Comparison of ENCODE assay signal across 8 mouse cellular contexts in genomic region chr6:129558946-129559640, GRCm38 (mm10). TPM values are rescaled to one million over a fixed set of nuclear protein-coding genes. Genes with fewer than 3 reads are reported as not detected.
DNase-seq lines count a peak whose midpoint lies in the region; ATAC-seq lines count a peak whose summit lies in the region.

No protein-coding gene starts in this region.

- no peaks in the 10 kb centered on the region for H3K27me3 ChIP-seq in forebrain, embryonic 13.5 days
- no peaks in the 10 kb centered on the region for H3K27me3 ChIP-seq in hindbrain, embryonic 10.5 days (ENCODE audit: insufficient read depth, poor library complexity, severe bottlenecking)

- no peaks in the 10 kb centered on the region for H3K36me3 ChIP-seq in forebrain, embryonic 13.5 days (ENCODE audit: poor library complexity, severe bottlenecking)
- no peaks in the 10 kb centered on the region for H3K36me3 ChIP-seq in hindbrain, embryonic 10.5 days

- peak; percentile 91 for ATAC-seq in cerebellum, adult (ENCODE audit: insufficient number of reproducible peaks, low FRiP score, low TSS enrichment)
- peak; percentile 91 for ATAC-seq in forebrain, embryonic 13.5 days

- no peak overlapping the region for H3K4me3 ChIP-seq in forebrain, embryonic 13.5 days
- no peak overlapping the region for H3K4me3 ChIP-seq in hindbrain, embryonic 10.5 days

- WGBS in forebrain, embryonic 13.5 days: 16% methylated on average over 12 of the region's 12 CpGs
- 22% methylated on average over 12 of the region's 12 CpGs for WGBS in hindbrain, embryonic 10.5 days

- H3K27ac ChIP-seq in forebrain, embryonic 13.5 days: no peak overlapping the region
- peak overlapping the region; percentile 75 for H3K27ac ChIP-seq in hindbrain, embryonic 10.5 days

- H3K9me3 ChIP-seq in forebrain, embryonic 13.5 days (replicated peaks): no peaks in the 10 kb centered on the region
- no peaks in the 10 kb centered on the region for H3K9me3 ChIP-seq in hindbrain, embryonic 10.5 days

- H3K4me2 ChIP-seq in forebrain, embryonic 13.5 days: 0 out of 2 replicates have a peak overlapping the region, but pooled peaks have one; percentile 9

- DNase-seq in Muller cell, postnatal 12 days (ENCODE audit: inconsistent ontology term): peak; percentile 26
- peak; percentile 75 for DNase-seq in hindbrain, embryonic 10.5 days (ENCODE audit: low spot score)
- peak; percentile 82 to 83 for DNase-seq in layer of hippocampus, postnatal 10 days (ENCODE audit: low spot score in 2 of 2)
- DNase-seq in lung, postnatal 36 days: peak; percentile 80
- DNase-seq in right cerebral cortex, adult 2 months (ENCODE audit: low spot score in 2 of 2): peak; percentile 77 to 83
- peak; percentile 39 to 69 for DNase-seq in urinary bladder, postnatal 4 days (ENCODE audit: low spot score in 2 of 2)

- no peak overlapping the region for H3K9ac ChIP-seq in forebrain, embryonic 13.5 days

- H3K4me1 ChIP-seq in forebrain, embryonic 13.5 days: peaks cover 10% of the 10 kb centered on the region
- peaks cover 19% of the 10 kb centered on the region for H3K4me1 ChIP-seq in hindbrain, embryonic 10.5 days (replicated peaks)

RNA-seq across cellular contexts. Expression of gene Klre1, which starts 18.6 kb away (rescaled TPM):
- not detected in 2 replicates for polyA plus RNA-seq in forebrain, embryonic 13.5 days (2015; fragmentation: Nextera tagmentation; extraction: Ambion mirVana)
- polyA plus RNA-seq in hindbrain, embryonic 10.5 days (2016; fragmentation: Nextera tagmentation; extraction: Ambion mirVana): not detected in 2 replicates
- not detected for total RNA-seq in layer of hippocampus, postnatal 10 days (2021)

RNA-seq across cellular contexts. Expression of gene Gabarapl1, which starts 26.1 kb away (rescaled TPM):
- polyA plus RNA-seq in forebrain, embryonic 13.5 days (2015; fragmentation: Nextera tagmentation; extraction: Ambion mirVana): 125 and 126 TPM in 2 replicates
- 49.1 and 68.0 TPM in 2 replicates for polyA plus RNA-seq in hindbrain, embryonic 10.5 days (2016; fragmentation: Nextera tagmentation; extraction: Ambion mirVana)
- 100 to 1,000 TPM; 386 to 427 TPM for total RNA-seq in layer of hippocampus, postnatal 10 days (2021)

RNA-seq across cellular contexts. Expression of gene Klrd1, which starts 32.5 kb away (rescaled TPM):
- polyA plus RNA-seq in forebrain, embryonic 13.5 days (2015; fragmentation: Nextera tagmentation; extraction: Ambion mirVana): not detected in 2 replicates
- not detected in 2 replicates for polyA plus RNA-seq in hindbrain, embryonic 10.5 days (2016; fragmentation: Nextera tagmentation; extraction: Ambion mirVana)
- total RNA-seq in layer of hippocampus, postnatal 10 days (2021): not detected

RNA-seq across cellular contexts. Expression of gene Tmem52b, which starts 46.7 kb away (rescaled TPM):
- polyA plus RNA-seq in forebrain, embryonic 13.5 days (2015; fragmentation: Nextera tagmentation; extraction: Ambion mirVana): not detected in 2 replicates
- not detected in 2 replicates for polyA plus RNA-seq in hindbrain, embryonic 10.5 days (2016; fragmentation: Nextera tagmentation; extraction: Ambion mirVana)
- total RNA-seq in layer of hippocampus, postnatal 10 days (2021): not detected

RNA-seq across cellular contexts. Expression of gene Olr1, which starts 52.1 kb away (rescaled TPM):
- not detected in 2 replicates for polyA plus RNA-seq in forebrain, embryonic 13.5 days (2015; fragmentation: Nextera tagmentation; extraction: Ambion mirVana)
- polyA plus RNA-seq in hindbrain, embryonic 10.5 days (2016; fragmentation: Nextera tagmentation; extraction: Ambion mirVana): 0.09 TPM in 1 of 2 replicates, not detected in the other
- total RNA-seq in layer of hippocampus, postnatal 10 days (2021): not detected

Comparison
In these comparisons a context has a peak if more than half of its experiments do, and no peak if none do; other contexts are left out.
1. DNase-seq: peak in every context shown above with its lines; median percentile 82 in layer of hippocampus, postnatal 10 days; 80 in lung, postnatal 36 days; 80 in right cerebral cortex, adult 2 months; 75 in hindbrain, embryonic 10.5 days; 54 in urinary bladder, postnatal 4 days; 26 in Muller cell, postnatal 12 days.